Mouse (Mus musculus) CD8-positive naive resting alpha-beta T cell, adult 2 months (primary cell): ENCODE data around the gene Rpusd4.

Source experiments
- DNase-seq, 2 experiments: peaks; one replicate each; pipeline ENCODE4 v3.0.0; 2022; ENCODE audit warnings: low read depth in 2 of 2, low spot score in 2 of 2

Rpusd4 gene

GRCm38 (mm10) chr9:35286351-35286750 is 18.7 kb downstream of the Rpusd4 start:
- no peak for DNase-seq

- DNase-seq = no peak
Observed at GRCm38 (mm10) chr9:35289992-35290391, 22.3 kb downstream of the Rpusd4 start.

GRCm38 (mm10) chr9:35290417-35290816 is 22.8 kb downstream of the Rpusd4 start:
- no peak for DNase-seq

GRCm38 (mm10) chr9:35290916-35291315 is 23.3 kb downstream of the Rpusd4 start:
- DNase-seq = no peak

- DNase-seq = no peak
Observed at GRCm38 (mm10) chr9:35293465-35293864, 25.8 kb downstream of the Rpusd4 start.

- no peak for DNase-seq
Observed at GRCm38 (mm10) chr9:35297791-35298190, 30.1 kb downstream of the Rpusd4 start.

- DNase-seq = no peak
Observed at GRCm38 (mm10) chr9:35302172-35302571, 34.5 kb downstream of the Rpusd4 start.

GRCm38 (mm10) chr9:35307461-35307860 is 39.8 kb downstream of the Rpusd4 start:
- no peak for DNase-seq

- DNase-seq = no peak
Observed at GRCm38 (mm10) chr9:35310377-35310776, 42.7 kb downstream of the Rpusd4 start.

GRCm38 (mm10) chr9:35312516-35312915 is 44.9 kb downstream of the Rpusd4 start:
- no peak for DNase-seq

- no peak for DNase-seq
Observed at GRCm38 (mm10) chr9:35313601-35314000, 45.9 kb downstream of the Rpusd4 start.

GRCm38 (mm10) chr9:35314254-35314653 is 46.6 kb downstream of the Rpusd4 start:
- DNase-seq = no peak

GRCm38 (mm10) chr9:35316771-35317211 is 49.1 kb downstream of the Rpusd4 start:
- no peak for DNase-seq

GRCm38 (mm10) chr9:35317233-35317980 is 49.7 kb downstream of the Rpusd4 start:
- DNase-seq = no peak

GRCm38 (mm10) chr9:35318537-35319172 is 51.0 kb downstream of the Rpusd4 start:
- no peak for DNase-seq

- DNase-seq = no peak
Observed at GRCm38 (mm10) chr9:35320288-35320687, 52.6 kb downstream of the Rpusd4 start.

- DNase-seq = no peak
Observed at GRCm38 (mm10) chr9:35323974-35324373, 56.3 kb downstream of the Rpusd4 start.

GRCm38 (mm10) chr9:35324571-35324970 is 56.9 kb downstream of the Rpusd4 start:
- DNase-seq = no peak

- no peak for DNase-seq
Observed at GRCm38 (mm10) chr9:35326644-35327263, 59.1 kb downstream of the Rpusd4 start.
